Mouse (Mus musculus) layer of hippocampus, adult 18-20 months (tissue): ENCODE measurements around the gene Mill2. TPM values are rescaled to one million over a fixed set of nuclear protein-coding genes. Genes with fewer than 3 reads are reported as not detected.
"Not testable (repeated sequence)": the region's sequence is repeated elsewhere in the genome, so short reads cannot be mapped to it uniquely, and the experiment has no call there.

Experiments used
- DNase-seq, 2 experiments: peaks; one replicate each; pipeline ENCODE4 v3.0.0; 2022; ENCODE audit warnings: low spot score in 2 of 2
- long read RNA-seq: library from polyadenylated mRNA; stranded (forward); transcript quantifications from one replicate; pipeline ENCODE4 v2.0.0, GENCODE M21; 2021
- total RNA-seq, 2 experiments: library from RNA; stranded (reverse); gene quantifications; 2 replicates each; pipeline ENCODE4 v1.2.3; 2021

The Mill2 gene
- total RNA-seq = 1 to 10 TPM; 1.3 to 2.2 TPM
- long read RNA-seq = 0 reads

DNA sequence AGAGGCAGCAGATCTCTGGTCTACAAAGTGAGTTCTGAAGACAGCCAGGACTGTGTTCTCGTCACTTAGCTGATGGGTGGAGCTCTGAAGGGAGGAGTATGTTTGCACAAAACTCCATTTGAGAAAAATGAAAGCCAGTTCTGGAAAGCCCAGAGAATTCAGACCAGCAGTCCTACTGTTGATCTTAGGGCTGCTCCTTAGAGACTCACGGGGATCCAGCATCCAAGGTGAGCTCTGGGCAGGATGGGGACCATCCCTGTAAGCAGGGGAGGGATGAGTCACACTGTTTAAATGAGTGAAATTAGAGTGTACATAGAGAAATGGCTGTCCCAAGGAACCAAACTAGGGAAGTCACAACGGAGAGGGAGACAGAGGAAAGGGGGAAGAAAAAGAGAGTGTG, at the start of gene Mill2:
TSS of gene Mill2 (plus strand) at position 102 of the 400 bp plus-strand sequence.
- no peak for DNase-seq

DNA sequence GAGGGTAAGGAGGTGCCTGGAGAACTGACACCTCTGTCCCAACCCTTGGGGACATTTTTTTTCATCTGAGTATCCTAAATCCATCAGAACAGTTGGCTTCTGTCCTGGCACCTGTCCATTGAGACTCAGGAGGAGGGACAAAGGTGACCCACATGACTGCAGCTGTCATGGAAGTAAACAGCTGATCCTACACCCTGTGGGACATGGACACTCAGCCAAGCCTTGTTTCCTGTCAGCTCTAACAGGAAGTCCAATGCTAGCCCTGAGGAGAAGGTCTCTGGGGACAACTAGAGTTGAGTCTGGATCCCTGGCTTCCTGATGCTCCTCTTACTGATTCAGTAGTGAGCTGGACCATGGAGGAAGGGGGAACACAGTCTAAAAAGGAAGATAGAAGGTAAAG, 49.1 kb upstream of the Mill2 start:
- not testable (repeated sequence) for DNase-seq

GRCm38 (mm10) chr7:18798420-18798819, 41.3 kb upstream of the Mill2 start, which contains the start of gene Psg19:
Gene Psg19, minus strand, starts transcription at chr7:18798520.
- no peak for DNase-seq

DNA sequence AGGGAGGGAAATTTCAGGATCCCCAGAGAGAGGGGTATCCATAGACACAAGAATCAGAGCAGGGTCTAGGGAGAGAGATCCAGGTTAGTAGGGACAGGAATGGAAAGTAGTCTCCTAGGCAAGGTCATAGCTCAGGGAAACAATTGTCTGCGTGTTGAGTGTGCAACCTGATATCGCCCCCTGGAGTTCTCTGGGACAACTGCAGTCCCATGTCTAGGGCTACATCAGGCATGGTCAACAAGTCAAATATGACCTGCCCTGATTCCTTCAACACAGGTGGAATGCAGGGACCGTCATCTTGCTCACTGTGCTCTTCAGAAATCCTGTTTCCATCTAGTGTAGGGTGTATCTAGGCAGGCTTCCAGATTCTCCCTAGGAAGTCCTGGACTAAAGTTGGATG, 40.6 kb upstream of the Mill2 start:
- no peak for DNase-seq

- DNase-seq = no peak
Observed at GRCm38 (mm10) chr7:18803526-18803925, 36.2 kb upstream of the Mill2 start.

GRCm38 (mm10) chr7:18818301-18818700, 21.5 kb upstream of the Mill2 start:
- no peak for DNase-seq

GRCm38 (mm10) chr7:18821507-18821906, 18.3 kb upstream of the Mill2 start, which contains the start of gene Psg17:
Gene Psg17, minus strand, starts transcription at chr7:18821607.
- DNase-seq = no peak

DNA sequence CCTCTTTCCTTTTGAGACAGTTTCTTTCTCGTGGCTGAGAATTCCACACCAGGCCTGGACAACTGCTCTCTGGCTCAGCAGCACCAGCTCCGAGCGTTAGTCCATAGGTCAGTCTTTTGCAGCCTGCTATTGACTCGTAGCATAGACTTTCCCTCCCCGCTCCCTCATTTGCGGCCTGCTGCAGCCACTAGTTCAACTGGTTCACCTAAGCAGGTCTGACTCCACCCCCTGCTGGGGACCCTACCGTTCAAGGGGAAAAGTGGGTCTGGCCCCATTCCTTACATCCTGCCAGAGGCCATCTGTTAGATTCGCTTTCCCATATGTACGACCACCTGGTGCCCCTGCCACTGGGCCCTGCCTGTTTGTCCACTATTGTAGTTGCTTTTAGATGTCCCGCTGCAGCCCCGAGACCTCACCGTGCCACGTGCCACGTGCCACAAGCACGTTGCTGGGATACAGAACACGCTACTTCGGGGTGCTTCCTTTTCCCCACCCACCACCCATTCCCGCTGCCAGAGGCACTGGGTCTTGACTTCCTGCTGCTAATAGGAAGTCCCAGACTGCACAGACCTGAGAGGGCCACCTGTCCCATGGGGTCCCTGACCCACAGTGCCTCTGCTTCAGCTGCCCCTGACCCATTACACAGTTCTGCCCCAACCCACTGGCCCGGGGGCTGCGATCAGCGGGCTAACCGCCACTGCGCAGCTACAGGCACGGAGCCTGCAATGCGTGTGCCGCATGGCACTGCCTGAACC, 11.8 kb upstream of the Mill2 start:
- DNase-seq = no peak

GRCm38 (mm10) chr7:18828592-18828991, 11.2 kb upstream of the Mill2 start:
- DNase-seq = no peak

GRCm38 (mm10) chr7:18829545-18829944, 10.2 kb upstream of the Mill2 start:
- DNase-seq = no peak

- no peak for DNase-seq
Observed at GRCm38 (mm10) chr7:18832298-18832697, 7.5 kb upstream of the Mill2 start.

DNA sequence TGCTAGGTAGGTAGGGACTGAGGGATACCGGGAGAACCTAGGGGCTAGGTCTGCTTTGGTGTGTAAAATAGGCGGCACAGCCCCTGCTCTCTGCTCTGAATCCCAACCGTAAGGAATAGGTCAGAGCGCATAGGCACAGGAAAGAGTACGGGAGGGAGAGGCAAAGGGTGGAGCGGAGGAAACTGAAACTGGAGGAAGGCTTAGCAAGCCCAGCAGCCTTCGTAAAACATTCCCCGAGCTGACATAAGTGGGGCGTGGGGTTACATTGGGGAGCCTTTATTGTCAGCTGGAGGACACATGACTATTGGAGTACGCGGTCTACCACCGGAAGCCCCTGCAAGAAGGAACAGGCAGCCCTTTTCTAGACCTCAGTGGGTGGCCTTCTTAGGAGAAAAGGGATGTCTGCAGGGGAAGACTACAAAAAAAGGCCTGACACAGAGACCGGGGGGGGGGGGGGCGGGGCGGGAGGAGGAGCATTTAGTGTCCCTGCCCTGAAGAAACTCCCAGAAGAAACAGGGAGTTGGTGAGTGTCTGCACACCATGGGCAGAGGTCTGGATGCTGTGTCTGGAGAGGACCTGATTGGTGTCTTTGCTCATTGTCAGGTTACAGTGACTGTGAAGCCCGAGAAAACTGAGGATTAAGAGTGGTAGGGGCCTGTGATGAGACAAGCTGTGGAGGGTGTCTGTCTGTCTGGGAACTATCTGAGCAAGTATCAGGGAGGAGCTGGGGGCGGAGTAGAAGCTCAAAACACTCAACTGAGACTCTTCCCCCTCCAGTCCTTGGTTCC, 814 bp downstream of the Mill2 start:
- DNase-seq = peak in 1 of 2 experiments; percentile 6

DNA sequence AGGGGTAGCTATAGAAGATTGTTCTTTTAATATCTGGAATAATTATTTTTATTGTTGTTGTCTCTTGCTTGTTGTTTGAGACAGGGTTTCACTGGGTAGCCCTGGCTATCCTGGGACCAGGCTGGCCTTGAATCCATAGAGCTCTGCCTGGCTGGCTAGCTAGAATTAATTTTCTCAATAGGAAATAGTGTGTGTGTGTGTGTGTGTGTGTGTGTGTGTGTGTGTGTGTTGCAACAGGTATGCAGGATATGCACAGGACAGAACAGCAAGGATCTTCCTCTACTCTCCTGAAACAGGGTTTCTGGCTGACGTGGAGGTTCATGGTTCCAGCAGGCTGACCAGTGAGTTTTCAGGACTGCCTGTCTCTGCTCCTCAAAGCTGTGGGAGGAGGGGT, 1.4 kb downstream of the Mill2 start:
- no peak for DNase-seq

DNA sequence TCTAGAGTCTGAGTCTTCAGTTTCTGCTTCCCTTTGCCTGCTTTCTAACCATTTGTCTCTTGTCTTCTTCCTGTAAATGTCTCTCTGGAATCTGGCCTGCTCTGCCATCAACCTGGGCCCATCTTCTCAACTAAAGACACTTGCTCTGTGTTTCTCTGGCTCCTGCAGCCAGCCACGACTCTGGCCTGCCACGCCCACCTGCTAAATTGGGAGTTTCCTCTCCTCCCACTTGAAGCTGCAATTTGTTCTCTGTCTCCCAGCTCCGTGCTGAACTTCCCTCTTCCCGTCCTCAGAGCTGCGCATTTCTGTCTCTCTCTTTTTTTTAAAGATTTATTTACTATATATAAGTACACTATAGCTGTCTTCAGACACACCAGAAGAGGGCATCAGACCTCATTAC, 5.0 kb downstream of the Mill2 start:
- DNase-seq = no peak

- DNase-seq = no peak
Observed at GRCm38 (mm10) chr7:18848395-18848794, 8.6 kb downstream of the Mill2 start.

- no peak for DNase-seq
Observed at GRCm38 (mm10) chr7:18858310-18858916, 18.6 kb downstream of the Mill2 start.

DNA sequence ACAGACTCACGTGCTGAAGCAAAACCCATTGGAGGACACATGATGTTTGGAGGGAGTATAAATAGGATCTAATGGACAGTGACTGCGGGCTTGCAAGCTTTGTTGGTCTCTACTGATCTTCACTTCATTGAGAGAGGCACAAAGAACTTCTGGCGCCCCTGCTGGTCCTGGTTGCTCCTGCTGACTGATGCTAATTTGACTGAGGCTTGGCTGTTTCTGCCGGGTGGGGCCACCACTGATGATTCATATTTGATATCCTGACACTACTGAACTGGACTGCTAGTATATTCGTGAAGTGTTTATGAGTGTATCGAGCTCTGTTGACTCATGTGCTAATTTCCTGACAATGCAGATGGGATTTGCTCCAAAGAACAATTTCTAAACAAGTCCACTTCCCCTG, 23.0 kb downstream of the Mill2 start:
- DNase-seq = no peak

GRCm38 (mm10) chr7:18868491-18868890, 28.7 kb downstream of the Mill2 start:
- DNase-seq = no peak

- DNase-seq = not testable (repeated sequence)
Observed at GRCm38 (mm10) chr7:18871031-18871430, 31.3 kb downstream of the Mill2 start, which contains the start of gene Pglyrp1. Gene Pglyrp1, plus strand, starts transcription at chr7:18871331.

DNA sequence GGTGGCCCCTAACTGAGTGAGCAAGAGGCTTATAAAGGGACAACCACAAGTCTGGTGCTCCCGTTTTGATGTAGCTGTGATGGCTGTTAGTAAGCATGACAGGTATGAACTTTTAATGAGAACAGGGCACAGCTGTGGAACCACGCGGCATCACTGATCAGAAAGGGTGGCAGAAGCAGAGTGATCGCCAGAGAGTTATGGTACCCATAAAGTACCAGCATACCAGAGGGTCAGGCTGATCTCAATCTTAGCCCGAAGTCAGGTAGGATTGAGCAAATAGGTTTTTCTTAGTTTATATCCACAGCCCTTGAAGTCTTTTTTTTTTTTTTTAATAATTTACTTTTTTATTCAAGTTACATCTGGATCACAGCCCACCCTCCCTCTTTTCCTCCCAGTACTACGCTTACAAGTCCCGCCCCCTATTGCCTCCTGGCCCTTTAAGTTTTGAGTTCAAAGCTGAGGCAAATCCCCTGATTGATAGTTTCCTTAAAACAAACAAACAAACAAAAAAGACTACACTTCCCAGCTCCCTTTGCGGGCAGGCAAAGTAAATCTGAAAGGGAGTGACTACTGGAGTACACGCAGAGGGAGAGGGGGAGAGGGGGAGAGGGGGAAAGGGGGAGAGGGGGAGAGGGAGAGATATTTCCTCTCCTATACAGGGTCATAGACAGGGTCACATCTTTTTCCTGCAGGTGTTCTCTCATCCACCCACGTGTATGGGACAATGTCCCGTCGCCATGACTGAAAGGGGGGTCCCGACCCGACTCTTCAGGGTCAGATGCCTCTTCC, 32.4 kb downstream of the Mill2 start:
- DNase-seq = no peak

DNA sequence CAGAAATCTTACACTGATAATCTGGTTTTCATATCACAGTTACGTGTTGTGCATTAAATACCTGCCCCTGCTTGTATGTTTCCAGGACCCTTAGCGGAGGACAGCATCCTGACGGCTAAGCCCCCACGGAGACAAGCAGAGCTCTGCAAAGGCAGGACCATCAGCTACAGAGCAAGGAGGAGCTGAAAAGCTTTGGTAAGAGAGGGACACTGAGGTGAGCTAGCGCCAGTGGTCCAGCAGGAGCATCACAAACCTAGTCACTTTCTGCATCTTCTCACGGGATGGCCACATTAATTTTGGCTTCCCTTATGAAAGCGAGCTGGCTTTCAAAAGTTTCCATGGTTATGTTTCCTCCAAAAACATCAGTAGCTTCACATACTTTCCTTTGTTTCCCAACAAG, 33.0 kb downstream of the Mill2 start:
- DNase-seq = no peak
